Comparison of ENCODE assay signal across 8 mouse cellular contexts in the genomic region with DNA sequence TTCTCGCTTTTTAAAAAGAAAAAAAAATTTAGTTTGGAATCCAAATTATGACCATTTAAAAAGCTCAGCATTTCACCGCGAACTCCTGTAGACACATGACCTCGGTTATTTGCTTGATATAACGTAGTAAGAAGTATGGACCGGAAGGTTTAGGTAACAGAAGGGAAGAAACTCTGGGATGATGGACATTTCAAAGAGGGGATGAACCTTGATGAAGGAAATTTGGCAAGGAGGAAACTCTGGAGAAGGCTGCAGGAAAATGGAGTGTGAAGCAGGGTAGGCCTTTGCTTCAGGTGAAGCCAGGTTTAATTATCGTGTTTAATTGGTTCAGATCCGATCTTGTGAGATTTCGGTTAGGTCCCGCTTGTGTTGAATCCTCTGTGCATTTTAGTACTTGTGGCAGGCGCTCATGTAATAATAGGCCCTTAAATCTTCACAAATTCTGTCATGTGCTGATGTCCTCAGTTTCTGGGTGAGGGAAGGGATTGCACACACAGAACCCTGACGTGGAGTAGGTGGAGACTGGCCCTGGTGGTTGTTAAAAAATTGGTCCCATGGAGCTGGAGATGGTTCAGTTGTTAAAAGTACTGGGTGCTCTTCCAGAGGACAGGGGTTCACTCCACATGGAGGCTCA. TPM values are rescaled to one million over a fixed set of nuclear protein-coding genes. Genes with fewer than 3 reads are reported as not detected.
DNase-seq lines count a peak whose midpoint lies in the region; ATAC-seq and TF ChIP-seq lines count a peak whose summit lies in the region.

No protein-coding gene starts in this region.

- H3K27me3 ChIP-seq in C2C12 (ENCODE audit: control insufficient read depth, insufficient read depth, insufficient read length) = no peaks in the 10 kb centered on the region
- H3K27me3 ChIP-seq in forebrain, embryonic 15.5 days = no peaks in the 10 kb centered on the region
- no peaks in the 10 kb centered on the region for H3K27me3 ChIP-seq in liver, embryonic 15.5 days

- H3K4me2 ChIP-seq in forebrain, embryonic 15.5 days (replicated peaks) = peak overlapping the region; percentile 58
- peak overlapping the region; percentile 72 for H3K4me2 ChIP-seq in liver, embryonic 15.5 days

- peaks cover 25% of the 10 kb centered on the region for H3K36me3 ChIP-seq in C2C12 (ENCODE audit: control insufficient read depth, insufficient read depth)
- peaks cover 15% of the 10 kb centered on the region; the same call in 1 of the 2 replicates for H3K36me3 ChIP-seq in forebrain, embryonic 15.5 days
- peaks cover 18% of the 10 kb centered on the region for H3K36me3 ChIP-seq in liver, embryonic 15.5 days (replicated peaks)

- peak overlapping the region; percentile 92 for H3K4me3 ChIP-seq in C2C12 (ENCODE audit: insufficient read depth, poor library complexity, severe bottlenecking)
- peak overlapping the region; percentile 83 for H3K4me3 ChIP-seq in forebrain, embryonic 15.5 days
- peak overlapping the region; percentile 96 for H3K4me3 ChIP-seq in liver, embryonic 15.5 days (replicated peaks)

- H3K79me3 ChIP-seq in C2C12 (ENCODE audit: low read depth) = peaks cover 57% of the 10 kb centered on the region

- no peak for ATAC-seq in forebrain, embryonic 15.5 days (replicated peaks)
- ATAC-seq in liver, embryonic 15.5 days (ENCODE audit: insufficient read depth) = no peak

- no peaks in the 10 kb centered on the region for H3K9me3 ChIP-seq in forebrain, embryonic 15.5 days
- no peaks in the 10 kb centered on the region for H3K9me3 ChIP-seq in liver, embryonic 15.5 days (replicated peaks)

- no peak for TF ChIP-seq CTCF in C2C12 (IDR thresholded peaks at IDR 0.05; ENCODE audit: control insufficient read depth, insufficient read depth, insufficient read length)

- 31% methylated on average over 12 of the region's 12 CpGs for whole genome bisulfite sequencing in forebrain, embryonic 15.5 days
- 23% methylated on average over 12 of the region's 12 CpGs for WGBS in liver, embryonic 15.5 days (ENCODE audit: insufficient replicate concordance)

- peaks cover 24% of the 10 kb centered on the region for H3K4me1 ChIP-seq in forebrain, embryonic 15.5 days
- H3K4me1 ChIP-seq in liver, embryonic 15.5 days (replicated peaks) = peaks cover 29% of the 10 kb centered on the region

- H3ac ChIP-seq in C2C12 (ENCODE audit: control insufficient read depth, insufficient read length, low read depth) = peak overlapping the region; percentile 14

- H3K79me2 ChIP-seq in C2C12 (ENCODE audit: control insufficient read depth, insufficient read depth) = peaks cover 62% of the 10 kb centered on the region

- H3K27ac ChIP-seq in forebrain, embryonic 15.5 days (replicated peaks) = no peak overlapping the region
- no peak overlapping the region for H3K27ac ChIP-seq in liver, embryonic 15.5 days (replicated peaks)

- DNase-seq in heart, adult 11 months = peak; percentile 83
- DNase-seq in heart, adult 9 months (ENCODE audit: low spot score in 2 of 2) = no peak
- no peak for DNase-seq in adrenal gland, postnatal 25 days
- DNase-seq in gastrocnemius, postnatal 4 days (ENCODE audit: low spot score in 2 of 2) = no peak
- no peak for DNase-seq in T-cell, adult 2 months (ENCODE audit: low spot score)

- H3K9ac ChIP-seq in forebrain, embryonic 15.5 days (replicated peaks) = peak overlapping the region; percentile 89; the same call in 1 of the 2 replicates
- peak overlapping the region; percentile 79; the same call in 1 of the 2 replicates for H3K9ac ChIP-seq in liver, embryonic 15.5 days

TF ChIP-seq in C2C12, 6 proteins besides CTCF, POLR2A, EP300 and RAD21:
- no peak for TF ChIP-seq CEBPB (IDR thresholded peaks at IDR 0.05; ENCODE audit: low read depth)

RNA-seq across cellular contexts. Expression of gene Naa20, which starts 2.2 kb away (rescaled TPM):
- 61.3 TPM for polyA plus RNA-seq in C2C12 (2012; fragmentation: generic; extraction: Trizol)
- polyA plus RNA-seq in forebrain, embryonic 15.5 days (2015; fragmentation: Nextera tagmentation; extraction: Ambion mirVana) = 124 TPM in 2 replicates
- polyA plus RNA-seq in liver, embryonic 15.5 days (2015; fragmentation: Nextera tagmentation; extraction: Ambion mirVana) = 46.5 and 50.3 TPM in 2 replicates
- total RNA-seq in adrenal gland, postnatal 25 days (2021) = 48.6 and 57.5 TPM in 2 replicates
- total RNA-seq in gastrocnemius, postnatal 4 days (2021) = 10 to 100 TPM; 65.0 to 72.0 TPM

RNA-seq across cellular contexts. Expression of gene Cfap61, which starts 30.5 kb away (rescaled TPM):
- polyA plus RNA-seq in C2C12 (2012; fragmentation: generic; extraction: Trizol) = 0.06 TPM
- 1.9 and 2.2 TPM in 2 replicates for polyA plus RNA-seq in forebrain, embryonic 15.5 days (2015; fragmentation: Nextera tagmentation; extraction: Ambion mirVana)
- polyA plus RNA-seq in liver, embryonic 15.5 days (2015; fragmentation: Nextera tagmentation; extraction: Ambion mirVana) = not detected in 2 replicates
- 22.5 and 31.1 TPM in 2 replicates for total RNA-seq in adrenal gland, postnatal 25 days (2021)
- not detected for total RNA-seq in gastrocnemius, postnatal 4 days (2021)

RNA-seq across cellular contexts. Expression of gene Crnkl1, which starts 30.7 kb away (rescaled TPM):
- 8.8 TPM for polyA plus RNA-seq in C2C12 (2012; fragmentation: generic; extraction: Trizol)
- 31.3 and 34.9 TPM in 2 replicates for polyA plus RNA-seq in forebrain, embryonic 15.5 days (2015; fragmentation: Nextera tagmentation; extraction: Ambion mirVana)
- 14.3 and 14.7 TPM in 2 replicates for polyA plus RNA-seq in liver, embryonic 15.5 days (2015; fragmentation: Nextera tagmentation; extraction: Ambion mirVana)
- 27.1 and 28.9 TPM in 2 replicates for total RNA-seq in adrenal gland, postnatal 25 days (2021)
- total RNA-seq in gastrocnemius, postnatal 4 days (2021) = 10 to 100 TPM; 17.8 to 20.4 TPM
